Mouse (Mus musculus) intestine, embryonic 14.5 days (tissue): ENCODE measurements at regions not wholly inside any gene's neighbourhood (a gene's known extent, or its start where the extent isn't known, plus 50 kb on each side); places are given as distances from the start of the nearest gene placed in this dataset.

Source experiments
- ATAC-seq: fragments of 200-750 bp; cut with Nextera tagmentation; replicated peaks from 2 replicates; pipeline ENCODE4 v1.8.0; 2017; ENCODE audit warnings: low read depth, moderate number of reproducible peaks, moderate TSS enrichment, moderate library complexity; ENCODE audit not compliant: low FRiP score, low TSS enrichment
- DNase-seq: peaks from one replicate; pipeline ENCODE4 v3.0.0-alpha.2; 2018; ENCODE audit warnings: low spot score
- H3K27ac ChIP-seq: fragments of 300-500 bp; sonication (generic); 2 replicates; pipeline ENCODE4 v1.5.1; 2014; ENCODE audit warnings: low read depth, mild to moderate bottlenecking, control low read depth
- H3K27me3 ChIP-seq: fragments of 300-500 bp; sonication (generic); replicated peaks from 2 replicates; pipeline ENCODE4 v1.6.1; 2014; ENCODE audit warnings: low read length, control low read depth; ENCODE audit not compliant: control insufficient read depth, insufficient read depth
- H3K36me3 ChIP-seq: fragments of 300-500 bp; sonication (generic); 2 replicates; pipeline ENCODE4 v1.6.1; 2014; ENCODE audit warnings: low read length, control low read depth; ENCODE audit not compliant: control insufficient read depth, insufficient read depth
- H3K4me1 ChIP-seq: fragments of 300-500 bp; sonication (generic); replicated peaks from 2 replicates; pipeline ENCODE4 v1.6.1; 2014; ENCODE audit warnings: low read length, control low read depth, mixed read lengths; ENCODE audit not compliant: control insufficient read depth, insufficient read depth
- H3K4me2 ChIP-seq: fragments of 300-500 bp; sonication (generic); 2 replicates; pipeline ENCODE4 v1.6.1; 2014; ENCODE audit warnings: low read length
- H3K4me3 ChIP-seq: fragments of 300-500 bp; sonication (generic); 2 replicates; pipeline ENCODE4 v1.5.1; 2014; ENCODE audit warnings: low read depth, low read length, control low read depth, mixed read lengths
- H3K9ac ChIP-seq: fragments of 300-500 bp; sonication (generic); 2 replicates; pipeline ENCODE4 v1.6.1; 2014; ENCODE audit warnings: mild to moderate bottlenecking, low read length
- H3K9me3 ChIP-seq: fragments of 300-500 bp; sonication (generic); 2 replicates; pipeline ENCODE4 v1.6.1; 2016; ENCODE audit warnings: low read length, control low read depth; ENCODE audit not compliant: control insufficient read depth
- WGBS: fragments of 180-500 bp; shearing (Covaris S2); extraction: QIAGEN DNeasy Blood & Tissue Kit; methylation state at CpG from one replicate; pipeline ENCODE4 v1.1.7; 2014; 5-methylcytosine and 5-hydroxymethylcytosine counted together

DNA sequence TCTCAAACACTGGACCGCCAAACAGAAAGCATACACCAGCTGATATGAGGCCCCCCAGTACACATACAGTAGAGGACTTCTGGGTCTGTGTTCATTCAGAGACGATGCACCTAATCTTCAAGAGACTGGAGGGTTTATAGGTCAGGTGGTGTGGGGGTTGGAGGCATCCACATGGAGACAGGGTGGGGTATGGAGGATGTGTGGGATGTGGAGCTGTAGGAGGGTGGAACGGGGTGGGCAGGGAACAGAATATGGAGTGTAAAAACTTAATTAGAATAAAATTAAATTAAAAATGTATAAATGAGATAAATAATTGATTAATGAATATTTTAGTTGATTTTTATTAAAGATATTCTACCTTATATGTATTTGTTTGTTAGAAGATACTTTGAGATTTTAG is 832.9 kb upstream of the Slc10a2 start:
- no peak for ATAC-seq
- 75% methylated on average over 3 of the region's 3 CpGs for WGBS
- no peak overlapping the region for H3K4me2 ChIP-seq
- no peaks in the 10 kb centered on the region for H3K9me3 ChIP-seq
- no peaks in the 10 kb centered on the region for H3K36me3 ChIP-seq
- H3K27me3 ChIP-seq, result no peaks in the 10 kb centered on the region
- no peak for DNase-seq
- no peak overlapping the region for H3K9ac ChIP-seq
- H3K27ac ChIP-seq, result no peak overlapping the region
- H3K4me3 ChIP-seq, result no peak overlapping the region
- H3K4me1 ChIP-seq, result no peaks in the 10 kb centered on the region

DNA sequence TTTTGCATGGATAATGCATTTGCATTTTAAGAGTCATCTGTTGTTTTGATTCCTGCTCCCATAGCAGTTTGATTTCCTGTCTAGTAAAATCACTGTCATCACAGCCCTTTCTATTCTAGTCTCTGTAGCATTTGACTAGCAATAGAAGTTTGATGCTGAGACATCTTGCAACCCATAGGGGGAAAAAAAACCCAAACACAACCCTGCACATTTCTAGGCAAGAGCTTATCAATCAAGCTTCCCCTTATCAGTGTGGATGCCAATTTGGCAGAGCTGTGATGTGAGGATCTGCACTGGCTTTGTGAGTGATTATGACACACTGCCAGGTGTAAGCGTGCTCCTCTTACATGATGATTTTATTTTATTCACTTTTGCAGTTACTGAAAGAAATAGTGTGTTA is 813.0 kb upstream of the Slc10a2 start:
- Histone ChIP-seq H3K27me3 (no peaks in the 10 kb centered on the region), H3K4me1 (no peaks in the 10 kb centered on the region), H3K27ac (no peak overlapping the region), H3K4me3 (no peak overlapping the region), H3K9ac (no peak overlapping the region), H3K9me3 (no peaks in the 10 kb centered on the region), H3K4me2 (no peak overlapping the region), H3K36me3 (no peaks in the 10 kb centered on the region)
- ATAC-seq (no peak), DNase-seq (no peak)
- 69% methylated on average over 1 of the region's 1 CpGs for WGBS
